Mouse (Mus musculus) CH12.LX (cell line): ENCODE results near the gene Slc22a4. TPM values are rescaled to one million over a fixed set of nuclear protein-coding genes. Genes with fewer than 3 reads are reported as not detected.
A peak's percentile ranks its signal among the peaks of the same experiment; 100 is the strongest.

Experiments
- DNase-seq: peaks from one replicate; pipeline ENCODE4 v3.0.0-alpha.2; 2013; ENCODE audit errors: extremely low read depth
- H3K27ac ChIP-seq: 2 replicates; pipeline ENCODE4 v1.5.1; 2012; ENCODE audit warnings: low read depth, mild to moderate bottlenecking, control low read depth, moderate library complexity; ENCODE audit not compliant: insufficient read depth
- H3K27me3 ChIP-seq: replicated peaks from 2 replicates; pipeline ENCODE3; 2012; ENCODE audit warnings: inconsistent platforms
- H3K36me3 ChIP-seq, 2 experiments: replicated peaks in 1 of 2; 2 replicates each; pipeline versions ENCODE3 to v1.6.1; 2012; ENCODE audit warnings: inconsistent platforms in 1 of 2, low read length in 1 of 2, mild to moderate bottlenecking in 1 of 2, mixed read lengths in 1 of 2, moderate library complexity in 1 of 2; ENCODE audit not compliant: control insufficient read depth in 1 of 2, insufficient read depth in 1 of 2
- H3K4me1 ChIP-seq, 2 experiments: 2 replicates each; pipeline ENCODE4 v1.6.1; 2012; ENCODE audit warnings: inconsistent platforms in 1 of 2, moderate library complexity in 1 of 2; ENCODE audit not compliant: insufficient read depth in 2 of 2, control insufficient read depth in 1 of 2
- H3K4me2 ChIP-seq: 2 replicates; pipeline ENCODE4 v1.6.1; 2012; ENCODE audit warnings: low read depth, mild to moderate bottlenecking, control low read depth; ENCODE audit not compliant: poor library complexity, insufficient read depth, severe bottlenecking
- H3K4me3 ChIP-seq, 3 experiments: fragments of 150-350 bp in 1 of 3; sonication (generic) in 1 of 3; replicated peaks in 1 of 3; 2 replicates each; pipeline versions ENCODE3 to v1.5.1; 2011 to 2012; ENCODE audit warnings: low read depth in 2 of 3, low read length in 2 of 3, mild to moderate bottlenecking in 2 of 3, moderate library complexity in 2 of 3, control low read depth in 1 of 3, improper control_type of control experiment in 1 of 3, inconsistent platforms in 1 of 3, mixed read lengths in 1 of 3; ENCODE audit not compliant: poor library complexity in 1 of 3
- H3K79me2 ChIP-seq: replicated peaks from 2 replicates; pipeline ENCODE4 v1.6.1; 2012; ENCODE audit warnings: mild to moderate bottlenecking, moderate library complexity; ENCODE audit not compliant: control insufficient read depth, poor library complexity, insufficient read depth, severe bottlenecking; ENCODE audit errors: extremely low read depth
- H3K9ac ChIP-seq: 2 replicates; pipeline ENCODE4 v1.6.1; 2012; ENCODE audit warnings: low read depth, mild to moderate bottlenecking, control low read depth, moderate library complexity; ENCODE audit not compliant: insufficient read depth
- H3K9me3 ChIP-seq: replicated peaks from 2 replicates; pipeline ENCODE3; 2012; ENCODE audit warnings: low read length, inconsistent platforms, mixed read lengths
- CTCF ChIP-seq, 2 experiments: IDR thresholded peaks in 1 of 2; conservative IDR thresholded peaks in 1 of 2; 2 replicates each; pipeline ENCODE4 v1.5.1; 2011 to 2012; ENCODE audit warnings: low read depth in 2 of 2, low read length in 2 of 2, improper control_type of control experiment in 1 of 2, inconsistent platforms in 1 of 2, mild to moderate bottlenecking in 1 of 2, moderate library complexity in 1 of 2
- GABPA ChIP-seq: IDR thresholded peaks from 2 replicates; pipeline ENCODE4 v1.6.1; 2012; ENCODE audit warnings: low read depth, low read length, improper control_type of control experiment, inconsistent platforms; ENCODE audit not compliant: insufficient replicate concordance
- IRF4 ChIP-seq: IDR thresholded peaks from 2 replicates; pipeline ENCODE4 v1.6.1; 2014; ENCODE audit warnings: low read depth, mild to moderate bottlenecking, inconsistent platforms, low read length, improper control_type of control experiment
- JUN ChIP-seq: IDR thresholded peaks from 2 replicates; pipeline ENCODE4 v1.6.1; 2011; ENCODE audit warnings: low read depth, mild to moderate bottlenecking, low read length, improper control_type of control experiment, moderate library complexity; ENCODE audit not compliant: insufficient read depth
- KAT2A ChIP-seq: IDR thresholded peaks from 2 replicates; pipeline ENCODE4 v1.6.1; 2012; ENCODE audit warnings: low read length, improper control_type of control experiment, inconsistent platforms; ENCODE audit not compliant: insufficient replicate concordance
- MAX ChIP-seq: IDR thresholded peaks from 2 replicates; pipeline ENCODE4 v1.6.1; 2011; ENCODE audit warnings: low read length, improper control_type of control experiment
- MXI1 ChIP-seq: IDR thresholded peaks from 2 replicates; pipeline ENCODE4 v1.6.1; 2011; ENCODE audit warnings: mild to moderate bottlenecking, low read depth, low read length, improper control_type of control experiment
- NELFE ChIP-seq: IDR thresholded peaks from 2 replicates; pipeline ENCODE4 v1.6.1; 2011; ENCODE audit warnings: low read depth, low read length, improper control_type of control experiment
- RAD21 ChIP-seq: IDR thresholded peaks from 2 replicates; pipeline ENCODE4 v1.6.1; 2011; ENCODE audit warnings: low read depth, mild to moderate bottlenecking, low read length, improper control_type of control experiment, moderate library complexity
- RCOR1 ChIP-seq: conservative IDR thresholded peaks from 2 replicates; pipeline ENCODE4 v1.6.1; 2012; ENCODE audit warnings: low read depth, mild to moderate bottlenecking, inconsistent platforms, low read length, improper control_type of control experiment
- SIN3A ChIP-seq: IDR thresholded peaks from 2 replicates; pipeline ENCODE4 v1.6.1; 2012; ENCODE audit warnings: low read length, improper control_type of control experiment, inconsistent platforms
- SMC3 ChIP-seq: IDR thresholded peaks from 2 replicates; pipeline ENCODE4 v1.6.1; 2011; ENCODE audit warnings: low read depth, low read length, improper control_type of control experiment
- USF2 ChIP-seq: conservative IDR thresholded peaks from 2 replicates; pipeline ENCODE4 v1.6.1; 2011; ENCODE audit warnings: low read depth, low read length, improper control_type of control experiment
- dilution Hi-C: fragments of 300-500 bp; cut with MboI; formaldehyde crosslinking; loops from 2 replicates; pipeline ENCODE4 v1.14.3; 2020; ENCODE audit warnings: low sequenced_read_pairs; ENCODE audit not compliant: extremely low pct_unique_long_range_greater_than_20kb, extremely low pct_ligation_motif_present
- in situ Hi-C: fragments of 300-500 bp; cut with MboI; formaldehyde crosslinking; loops from 3 replicates; pipeline ENCODE4 v1.14.3; 2019; ENCODE audit warnings: low sequenced_read_pairs, low pct_ligation_motif_present, low pct_unique_long_range_greater_than_20kb, mixed read lengths
- polyA plus RNA-seq: library from polyadenylated mRNA; unstranded; fragments of >175 nt; gene quantifications from 2 replicates; pipeline ENCODE4 v1.2.1, GENCODE M21; 2012; ENCODE audit warnings: low read depth; ENCODE audit not compliant: insufficient read length
- total RNA-seq, 2 experiments: library from RNA; depleted of rRNA; stranded (reverse); fragments of 300-350 nt in 1 of 2; fragments of >200 nt in 1 of 2; gene quantifications; 2 replicates each; pipeline ENCODE4 v1.2.3; 2012 to 2014

Gene Slc22a4
- total and polyA plus RNA-seq, 3 experiments: not detected

GRCm38 (mm10) chr11:53977672-53978071 lies 50.2 kb downstream of the Slc22a4 start:
- no peak overlapping the region for H3K4me3 ChIP-seq
- no peak overlapping the region for H3K4me2 ChIP-seq
- in situ Hi-C loops: no loop called here
- TF ChIP-seq SMC3: 0 out of 2 replicates have a peak, but pooled peaks have one; percentile 6
- no peak for TF ChIP-seq IRF4
- TF ChIP-seq USF2: no peak
- TF ChIP-seq RCOR1: no peak
- peak in 1 of 2 experiments; percentile 31; a peak in 2 of 4 replicates for TF ChIP-seq CTCF (conservative IDR thresholded peaks at IDR 0.05 in 1 of 2, IDR thresholded peaks at IDR 0.05 in 1 of 2; ENCODE audit: low read depth in 2 of 2, low read length in 2 of 2)
- TF ChIP-seq RAD21: peak; percentile 18
- TF ChIP-seq, all 38 proteins: peak for 3
- dilution Hi-C loops: no loop called here
- Histone ChIP-seq H3K36me3 (no peaks in the 10 kb centered on the region), H3K9me3 (peaks cover 4% of the 10 kb centered on the region), H3K79me2 (no peaks in the 10 kb centered on the region), H3K27ac (no peak overlapping the region), H3K27me3 (peaks cover 4% of the 10 kb centered on the region), H3K4me1 (no peaks in the 10 kb centered on the region), H3K9ac (no peak overlapping the region)
- no peak for DNase-seq

GRCm38 (mm10) chr11:53975559-53975958 lies 52.3 kb downstream of the Slc22a4 start:
- no peak for TF ChIP-seq MXI1
- no peak for TF ChIP-seq GABPA
- TF ChIP-seq NELFE: no peak
- TF ChIP-seq MAX: no peak
- no peak for TF ChIP-seq SIN3A
- no peak for TF ChIP-seq JUN
- H3K9ac ChIP-seq: no peak overlapping the region
- H3K9me3 ChIP-seq: peaks cover 4% of the 10 kb centered on the region
- no peaks in the 10 kb centered on the region for H3K36me3 ChIP-seq
- no peak overlapping the region for H3K27ac ChIP-seq
- dilution Hi-C loops (no loop called here), in situ Hi-C loops (no loop called here)
- H3K4me2 ChIP-seq: no peak overlapping the region
- H3K4me3 ChIP-seq: no peak overlapping the region
- DNase-seq: no peak
- H3K4me1 ChIP-seq: no peaks in the 10 kb centered on the region
- no peaks in the 10 kb centered on the region for H3K79me2 ChIP-seq
- peaks cover 3% of the 10 kb centered on the region for H3K27me3 ChIP-seq

- no peak overlapping the region for H3K4me3 ChIP-seq
- H3K9me3 ChIP-seq: no peaks in the 10 kb centered on the region
- peaks cover 0 to 15% of the 10 kb centered on the region in 2 experiments; a peak in 2 of 4 replicates for H3K4me1 ChIP-seq
- H3K27me3 ChIP-seq: no peaks in the 10 kb centered on the region
- peak; percentile 40 for DNase-seq
- TF ChIP-seq SMC3 (peak; percentile 37; the same call in 1 of the 2 replicates), KAT2A (no peak), CTCF (conservative IDR thresholded peaks at IDR 0.05 in 1 of 2, IDR thresholded peaks at IDR 0.05 in 1 of 2; ENCODE audit: low read depth in 2 of 2, low read length in 2 of 2) (peak in 1 of 2 experiments; percentile 77; a peak in 2 of 4 replicates), RAD21 (peak; percentile 20)
- H3K9ac ChIP-seq: no peak overlapping the region
- H3K27ac ChIP-seq: no peak overlapping the region
- no peak overlapping the region for H3K4me2 ChIP-seq
- in situ Hi-C loops (no loop called here), dilution Hi-C loops (no loop called here)
- no peaks in the 10 kb centered on the region for H3K36me3 ChIP-seq
- no peaks in the 10 kb centered on the region for H3K79me2 ChIP-seq
Observed at GRCm38 (mm10) chr11:53958984-53959383, 68.9 kb downstream of the Slc22a4 start.
